Mouse (Mus musculus) left cerebral cortex, postnatal 10 days (tissue): ENCODE measurements around the gene Evx1. TPM values are rescaled to one million over a fixed set of nuclear protein-coding genes. Genes with fewer than 3 reads are reported as not detected.
"Not testable (repeated sequence)": the region's sequence is repeated elsewhere in the genome, so short reads cannot be mapped to it uniquely, and the experiment has no call there.

Source experiments
- DNase-seq, 2 experiments: peaks; one replicate each; pipeline ENCODE4 v3.0.0; 2021 to 2022; ENCODE audit warnings: low spot score in 2 of 2, mixed read lengths in 1 of 2; ENCODE audit errors: extremely low spot score in 1 of 2
- intact Hi-C: fragments of 180-260 bp; cut with DNase I; formaldehyde crosslinking; loops from one replicate; pipeline ENCODE4 v1.15.1; 2025
- total RNA-seq, 2 experiments: library from RNA; stranded (reverse); gene quantifications; 2 replicates each; pipeline ENCODE4 v1.2.3; 2021

Evx1 gene
- total RNA-seq, 2 experiments from 2014 or later = not detected

DNA sequence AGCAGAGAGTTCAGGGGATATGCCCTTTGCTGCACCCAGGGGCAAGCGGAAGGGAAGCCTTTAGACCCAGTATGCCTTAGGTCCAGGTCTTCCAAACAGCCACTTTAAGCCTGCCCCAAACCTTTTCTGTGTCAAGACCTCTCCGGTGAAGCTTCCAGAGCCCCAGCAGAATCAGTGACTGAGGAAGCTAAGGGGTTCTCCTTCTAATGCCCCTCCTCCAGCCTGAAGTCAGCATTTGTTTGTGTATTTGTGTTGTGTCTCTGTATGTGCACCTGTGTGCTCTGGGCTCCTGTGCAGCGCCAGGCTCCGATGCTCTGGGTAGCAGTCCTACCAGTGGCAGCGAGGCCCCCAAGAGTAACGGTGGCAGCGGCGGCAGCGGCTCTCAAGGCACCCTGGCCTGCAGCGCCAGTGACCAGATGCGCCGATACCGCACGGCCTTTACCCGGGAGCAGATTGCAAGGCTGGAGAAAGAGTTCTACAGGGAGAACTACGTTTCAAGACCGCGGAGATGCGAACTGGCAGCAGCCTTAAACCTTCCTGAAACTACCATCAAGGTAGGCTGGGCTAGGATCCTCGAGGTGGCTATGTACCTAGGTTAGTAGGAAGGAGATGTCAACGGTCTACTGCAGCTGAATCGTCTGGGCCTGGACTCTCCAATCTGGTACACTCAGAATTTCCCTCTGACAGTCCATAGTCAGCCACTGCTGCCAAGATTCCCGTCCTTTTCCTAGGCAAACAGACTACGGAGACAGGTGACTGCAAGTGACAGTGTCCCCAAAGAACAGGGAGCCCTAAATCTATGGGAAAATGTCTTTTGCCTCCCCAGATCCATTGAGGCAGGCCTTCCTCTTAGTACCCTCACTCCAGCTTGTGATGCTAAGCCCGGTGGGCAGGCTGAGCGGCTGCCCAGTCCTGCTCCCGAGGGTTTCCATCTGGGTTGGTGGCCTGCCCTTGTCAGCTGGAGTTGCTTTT, 2.4 kb downstream of the Evx1 start:
- no peak for DNase-seq
- intact Hi-C loops = loop anchor here (5.0 to 10.0 kb wide), 3 partner anchors 51 to 1143 kb away; partner anchors contain the start of gene Hoxa13

DNA sequence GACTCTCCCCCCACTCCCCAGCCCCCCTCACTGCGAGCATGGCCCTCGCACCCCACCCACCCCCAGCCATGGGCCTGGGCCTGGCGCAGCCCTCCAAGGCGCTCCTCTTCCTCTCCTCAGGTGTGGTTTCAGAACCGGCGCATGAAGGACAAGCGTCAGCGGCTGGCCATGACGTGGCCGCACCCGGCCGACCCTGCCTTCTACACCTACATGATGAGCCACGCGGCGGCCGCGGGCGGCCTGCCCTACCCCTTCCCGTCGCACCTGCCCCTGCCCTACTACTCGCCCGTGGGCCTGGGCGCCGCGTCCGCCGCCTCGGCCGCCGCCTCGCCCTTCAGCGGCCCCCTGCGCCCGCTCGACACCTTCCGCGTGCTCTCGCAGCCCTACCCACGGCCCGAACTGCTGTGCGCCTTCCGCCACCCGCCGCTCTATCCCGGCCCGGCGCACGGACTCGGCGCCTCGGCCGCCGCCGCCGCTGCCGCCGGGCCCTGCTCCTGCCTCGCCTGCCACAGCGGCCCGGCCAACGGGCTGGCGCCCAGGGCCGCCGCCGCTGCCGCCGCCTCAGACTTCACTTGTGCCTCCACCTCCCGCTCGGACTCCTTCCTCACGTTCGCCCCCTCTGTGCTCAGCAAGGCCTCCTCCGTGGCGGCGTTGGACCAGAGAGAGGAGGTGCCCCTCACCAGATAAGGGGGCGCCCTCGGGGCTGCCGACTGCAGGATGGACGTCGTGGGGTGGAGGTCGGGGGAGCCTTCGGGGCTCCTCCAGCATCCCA, 3.3 kb downstream of the Evx1 start:
- intact Hi-C loops = loop anchor here (5.0 to 10.0 kb wide), 3 partner anchors 52 to 1144 kb away; partner anchors contain the start of gene Hoxa13
- no peak for DNase-seq

- intact Hi-C loops = loop anchor here (5.0 to 10.0 kb wide), 3 partner anchors 53 to 1145 kb away; partner anchors contain the start of gene Hoxa13
- DNase-seq = no peak
Measured at GRCm38 (mm10) chr6:52317461-52318180, 4.3 kb downstream of the Evx1 start.

GRCm38 (mm10) chr6:52318271-52318670, 5.0 kb downstream of the Evx1 start:
- no peak for DNase-seq
- intact Hi-C loops = loop anchor here (5.0 to 10.0 kb wide), 3 partner anchors 53 to 1146 kb away; partner anchors contain the start of gene Hoxa13

GRCm38 (mm10) chr6:52319956-52320690, 6.8 kb downstream of the Evx1 start:
- intact Hi-C loops = loop anchor here (5.0 to 10.0 kb wide), 3 partner anchors 55 to 1148 kb away; partner anchors contain the start of gene Hoxa13

DNA sequence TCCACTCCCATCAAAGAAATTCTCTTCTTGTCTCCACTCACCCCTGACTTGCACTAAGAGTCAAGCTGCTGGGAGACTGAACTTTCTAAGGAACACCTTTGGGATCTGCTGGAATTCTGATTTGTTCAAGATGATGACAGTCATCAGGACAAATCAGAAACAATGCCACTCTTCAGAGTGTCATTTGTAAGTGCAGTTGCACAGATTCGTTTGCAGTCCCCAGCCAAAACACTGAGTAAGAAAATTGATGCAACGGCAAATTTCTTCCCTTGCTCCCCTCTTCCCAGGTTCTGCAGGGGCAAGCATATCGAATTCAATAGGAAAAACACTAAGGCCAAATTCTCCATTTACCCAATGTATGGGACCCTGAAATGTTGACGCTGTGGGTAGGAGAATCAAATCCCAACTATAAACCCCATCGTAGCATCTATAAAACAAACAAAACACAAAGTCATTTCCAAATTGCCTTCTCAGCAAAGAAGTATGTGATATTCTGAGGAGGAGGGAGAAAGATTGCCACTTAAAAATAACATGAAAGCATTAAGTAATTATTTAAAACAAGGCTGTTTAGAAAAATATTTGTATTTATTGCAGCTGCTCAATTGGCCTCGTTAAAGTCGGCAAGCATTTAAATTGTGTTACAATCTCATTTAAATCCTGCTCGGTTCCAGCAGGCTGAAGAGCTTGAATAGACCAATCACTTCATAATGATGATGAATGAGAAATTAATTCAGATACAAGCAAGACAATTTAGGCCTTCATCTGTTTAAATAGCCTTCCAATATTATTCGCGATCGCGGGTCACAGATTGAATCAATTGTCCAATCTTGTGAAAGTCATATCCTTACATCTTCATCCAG, 7.9 kb downstream of the Evx1 start:
- DNase-seq = no peak
- intact Hi-C loops = no loop called here

More at GRCm38 (mm10) chr6:52319956-52320690, 6.8 kb downstream of the Evx1 start:
- DNase-seq = no peak

- intact Hi-C loops = no loop called here
- no peak for DNase-seq
Measured at GRCm38 (mm10) chr6:52321826-52322315, 8.6 kb downstream of the Evx1 start.

DNA sequence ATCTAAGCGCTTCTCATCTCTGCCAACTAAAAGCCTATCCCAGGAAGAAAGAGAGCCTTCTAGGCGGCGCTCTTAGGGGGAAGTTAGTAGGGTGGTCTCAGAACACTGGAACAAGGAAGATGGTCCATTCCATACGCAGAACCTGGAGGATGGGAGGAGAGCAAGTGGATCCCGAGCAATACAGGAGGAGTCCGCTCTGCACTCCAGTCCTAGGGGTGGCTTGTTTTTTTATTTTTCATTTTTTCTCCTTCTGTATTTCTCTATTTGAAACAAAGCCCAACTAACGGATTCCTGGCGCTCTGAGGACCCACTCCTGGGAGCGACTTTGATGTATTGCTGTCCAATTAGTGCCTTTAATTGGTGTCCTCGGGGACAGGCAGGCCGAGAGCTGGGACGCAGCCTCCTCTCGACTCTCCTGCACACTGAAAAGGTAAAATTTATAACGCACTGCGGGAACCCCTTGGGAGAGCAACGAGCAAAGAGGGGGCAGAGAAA, 9.5 kb downstream of the Evx1 start:
- intact Hi-C loops = no loop called here
- DNase-seq = no peak

DNA sequence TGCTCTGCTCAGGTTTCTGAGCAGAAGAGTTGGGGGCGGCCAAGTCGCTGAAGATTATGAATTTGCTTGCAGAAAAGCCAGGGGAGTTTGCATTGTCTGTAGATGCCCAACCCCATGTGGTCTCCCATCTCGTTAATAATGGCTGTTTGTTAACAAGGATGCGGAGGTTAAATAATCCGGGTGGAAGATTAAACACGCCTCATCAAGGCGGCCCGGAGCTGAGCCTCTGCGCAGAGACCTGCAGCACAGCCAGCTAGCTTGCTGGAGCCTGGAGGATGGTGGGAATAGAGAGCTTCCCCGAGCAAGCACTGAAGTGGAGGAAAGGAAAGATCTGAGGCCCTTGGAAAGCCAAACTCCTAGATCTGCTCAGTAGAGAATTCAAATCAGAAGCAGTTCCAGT, 10.0 kb downstream of the Evx1 start:
- intact Hi-C loops = no loop called here
- no peak for DNase-seq

GRCm38 (mm10) chr6:52324061-52324460, 10.8 kb downstream of the Evx1 start:
- intact Hi-C loops = no loop called here
- DNase-seq = no peak

GRCm38 (mm10) chr6:52346816-52347215, 33.5 kb downstream of the Evx1 start:
- intact Hi-C loops = not testable (repeated sequence)

DNA sequence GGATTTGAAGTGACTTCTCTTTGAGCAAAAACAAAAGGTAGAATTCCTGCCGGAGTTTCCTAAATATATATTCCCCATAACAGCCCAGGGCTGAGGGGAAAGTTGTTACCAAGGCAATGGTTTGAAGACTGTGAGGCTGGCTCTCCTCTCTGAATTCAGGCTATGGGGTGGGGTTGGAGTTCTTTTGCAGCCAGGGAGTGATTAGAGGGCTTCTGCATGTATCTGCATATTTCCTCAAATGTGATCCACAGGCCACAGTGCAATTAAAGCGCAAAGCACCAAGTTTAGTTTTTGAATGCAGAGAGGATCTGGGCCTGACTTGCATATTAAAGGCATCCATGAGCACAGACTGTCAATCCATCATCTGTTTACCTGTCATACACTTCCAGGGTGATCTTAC, 52.7 kb downstream of the Evx1 start:
- intact Hi-C loops = no loop called here
- no peak for DNase-seq

More at GRCm38 (mm10) chr6:52346816-52347215, 33.5 kb downstream of the Evx1 start:
- not testable (repeated sequence) for DNase-seq

GRCm38 (mm10) chr6:52366533-52366932, 53.2 kb downstream of the Evx1 start:
- intact Hi-C loops = no loop called here
- peak in 1 of 2 experiments; percentile 3 for DNase-seq

DNA sequence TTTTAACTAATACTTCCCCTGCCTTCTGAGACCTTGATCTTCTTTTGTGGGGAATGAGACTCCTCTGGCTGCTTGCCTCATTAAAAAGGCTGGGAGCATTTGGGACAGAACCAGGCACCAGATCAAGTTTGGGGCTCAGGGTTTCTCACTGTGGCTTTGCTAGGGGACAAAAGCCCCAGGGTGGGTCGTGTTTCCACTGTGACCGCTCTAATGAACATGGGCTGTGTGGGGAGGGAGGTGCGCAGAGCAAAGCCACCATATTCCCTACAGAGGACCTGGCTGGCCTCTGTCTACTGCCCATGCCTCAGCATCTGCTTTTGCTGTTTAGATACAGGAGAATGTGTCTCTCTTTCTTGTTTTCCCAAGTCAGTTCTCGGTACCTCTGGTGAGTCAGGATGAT, 53.8 kb downstream of the Evx1 start:
- intact Hi-C loops = no loop called here
- no peak for DNase-seq
